Comparison of ENCODE assay signal across 29 mouse cellular contexts in genomic region chr4:86068376-86068775, GRCm38 (mm10).
A peak's percentile ranks its signal among the peaks of the same experiment; 100 is the strongest.
DNase-seq lines count a peak whose midpoint lies in the region; ATAC-seq and TF ChIP-seq lines count a peak whose summit lies in the region.
"Had no signal": no experiment of that assay in that cellular context is flagged by ENCODE, and none has a peak within 500 bp of the region (broad histone marks: within the 10 kb centered on the region; RNA-seq: fewer than 3 reads in every experiment).

No protein-coding gene starts in this region.

- intact Hi-C loops in left cerebral cortex, postnatal 10 days (cut with DNase I), result no loop called here

- H3K9me3 ChIP-seq in hindbrain, embryonic 12.5 days (replicated peaks), result no peaks in the 10 kb centered on the region
- H3K9me3 ChIP-seq in hindbrain, embryonic 16.5 days (ENCODE audit: control insufficient read depth, low read length), result no peaks in the 10 kb centered on the region
- no peaks in the 10 kb centered on the region for H3K9me3 ChIP-seq in midbrain, embryonic 14.5 days (ENCODE audit: control insufficient read depth, low read length)
- H3K9me3 ChIP-seq in midbrain, postnatal 0 days (ENCODE audit: low read length), result no peaks in the 10 kb centered on the region
- H3K9me3 ChIP-seq in neural tube, embryonic 15.5 days (replicated peaks), result no peaks in the 10 kb centered on the region
- H3K9me3 ChIP-seq: embryonic facial prominence, embryonic 13.5 days; forebrain, embryonic 10.5 days; heart, embryonic 13.5 days; lung, embryonic 15.5 days; midbrain, embryonic 12.5 days had no signal

- WGBS in hindbrain, embryonic 12.5 days, result 85% methylated on average over 5 of the region's 5 CpGs
- 83% methylated on average over 5 of the region's 5 CpGs for WGBS in hindbrain, embryonic 16.5 days
- 78% methylated on average over 5 of the region's 5 CpGs for WGBS in midbrain, embryonic 14.5 days
- whole genome bisulfite sequencing in midbrain, postnatal 0 days, result 79% methylated on average over 5 of the region's 5 CpGs
- WGBS in neural tube, embryonic 15.5 days, result 78% methylated on average over 5 of the region's 5 CpGs

- no peak for DNase-seq in midbrain, embryonic 14.5 days
- no peak for DNase-seq in midbrain, postnatal 0 days (ENCODE audit: low spot score)
- peak; percentile 24 for DNase-seq in lung, postnatal 14 days
- DNase-seq in left cerebral cortex, postnatal 10 days (ENCODE audit: extremely low spot score in 1 of 2, low spot score in 2 of 2), result no peak
- no peak for DNase-seq in cerebellum, postnatal 36 days
- DNase-seq: adrenal gland, postnatal 25 days; cerebellum, adult 11-12 months; cerebellum, adult 9-11 months; gastrocnemius, postnatal 36 days; heart, postnatal 10 days; kidney, adult 11 months; kidney, postnatal 14 days; liver; right cerebral cortex, postnatal 25 days; spleen, adult 18-20 months; thymus, adult 18-20 months; thymus, postnatal 25 days had no signal

- no peak for TF ChIP-seq CTCF in midbrain, postnatal 0 days (IDR thresholded peaks at IDR 0.05)

- ATAC-seq in hindbrain, embryonic 12.5 days (ENCODE audit: low FRiP score), result no peak
- ATAC-seq in hindbrain, embryonic 16.5 days, result no peak
- no peak for ATAC-seq in midbrain, embryonic 14.5 days (ENCODE audit: low FRiP score, low TSS enrichment)
- ATAC-seq in midbrain, postnatal 0 days (ENCODE audit: low FRiP score), result no peak
- ATAC-seq in neural tube, embryonic 15.5 days (ENCODE audit: low FRiP score), result no peak
- ATAC-seq: inflammation-experienced regulatory T-cells, adult 6 months had no signal

- peak overlapping the region; percentile 72; the same call in 1 of the 2 replicates for H3K27ac ChIP-seq in hindbrain, embryonic 12.5 days
- H3K27ac ChIP-seq in hindbrain, embryonic 16.5 days (ENCODE audit: low read depth, low read length), result no peak overlapping the region
- H3K27ac ChIP-seq in midbrain, embryonic 14.5 days (replicated peaks; ENCODE audit: low read depth, low read length), result 0 out of 2 replicates have a peak overlapping the region, but pooled peaks have one; percentile 9
- no peak overlapping the region for H3K27ac ChIP-seq in midbrain, postnatal 0 days (ENCODE audit: low read depth, low read length)
- H3K27ac ChIP-seq in neural tube, embryonic 15.5 days (replicated peaks), result 0 out of 2 replicates have a peak overlapping the region, but pooled peaks have one; percentile 37
- H3K27ac ChIP-seq: embryonic facial prominence, embryonic 13.5 days; heart, embryonic 13.5 days; liver, embryonic 14.5 days; lung, embryonic 15.5 days; midbrain, embryonic 12.5 days; stomach, postnatal 0 days had no signal

- H3K4me3 ChIP-seq in hindbrain, embryonic 12.5 days, result no peak overlapping the region
- no peak overlapping the region for H3K4me3 ChIP-seq in hindbrain, embryonic 16.5 days (ENCODE audit: low read length)
- H3K4me3 ChIP-seq in midbrain, embryonic 14.5 days (replicated peaks; ENCODE audit: low read depth, low read length), result no peak overlapping the region
- H3K4me3 ChIP-seq in midbrain, postnatal 0 days (ENCODE audit: low read depth, low read length), result no peak overlapping the region
- no peak overlapping the region for H3K4me3 ChIP-seq in neural tube, embryonic 15.5 days (replicated peaks)
- H3K4me3 ChIP-seq: embryonic facial prominence, embryonic 13.5 days; forebrain, embryonic 10.5 days; heart, embryonic 13.5 days; lung, embryonic 15.5 days; midbrain, embryonic 12.5 days; myocyte had no signal

- H3K36me3 ChIP-seq in hindbrain, embryonic 12.5 days, result no peaks in the 10 kb centered on the region
- no peaks in the 10 kb centered on the region for H3K36me3 ChIP-seq in hindbrain, embryonic 16.5 days (ENCODE audit: control insufficient read depth, insufficient read depth, low read length)
- no peaks in the 10 kb centered on the region for H3K36me3 ChIP-seq in midbrain, embryonic 14.5 days (ENCODE audit: control insufficient read depth, insufficient read depth, low read length)
- H3K36me3 ChIP-seq in midbrain, postnatal 0 days (ENCODE audit: insufficient read depth, low read length), result no peaks in the 10 kb centered on the region
- H3K36me3 ChIP-seq in neural tube, embryonic 15.5 days, result no peaks in the 10 kb centered on the region
- H3K36me3 ChIP-seq: embryonic facial prominence, embryonic 13.5 days; forebrain, embryonic 10.5 days; heart, embryonic 13.5 days; lung, embryonic 15.5 days; midbrain, embryonic 12.5 days had no signal

- H3K27me3 ChIP-seq in hindbrain, embryonic 12.5 days, result no peaks in the 10 kb centered on the region
- H3K27me3 ChIP-seq in hindbrain, embryonic 16.5 days (replicated peaks; ENCODE audit: control insufficient read depth, insufficient read depth, low read length), result no peaks in the 10 kb centered on the region
- H3K27me3 ChIP-seq in midbrain, embryonic 14.5 days (ENCODE audit: control insufficient read depth, insufficient read depth, low read length), result no peaks in the 10 kb centered on the region
- H3K27me3 ChIP-seq in midbrain, postnatal 0 days (ENCODE audit: insufficient read depth, low read length), result no peaks in the 10 kb centered on the region
- no peaks in the 10 kb centered on the region for H3K27me3 ChIP-seq in neural tube, embryonic 15.5 days (replicated peaks)
- H3K27me3 ChIP-seq: embryonic facial prominence, embryonic 13.5 days; heart, embryonic 13.5 days; lung, embryonic 15.5 days; midbrain, embryonic 12.5 days had no signal

- H3K4me2 ChIP-seq in hindbrain, embryonic 12.5 days (replicated peaks), result no peak overlapping the region
- H3K4me2 ChIP-seq in hindbrain, embryonic 16.5 days (ENCODE audit: low read length), result no peak overlapping the region
- no peak overlapping the region for H3K4me2 ChIP-seq in midbrain, embryonic 14.5 days (ENCODE audit: low read length)
- no peak overlapping the region for H3K4me2 ChIP-seq in midbrain, postnatal 0 days (ENCODE audit: low read depth, low read length, poor library complexity, severe bottlenecking)
- no peak overlapping the region for H3K4me2 ChIP-seq in neural tube, embryonic 15.5 days
- H3K4me2 ChIP-seq: embryonic facial prominence, embryonic 13.5 days; heart, embryonic 13.5 days; lung, embryonic 15.5 days; midbrain, embryonic 12.5 days had no signal

- H3K4me1 ChIP-seq in hindbrain, embryonic 12.5 days, result peaks cover 9% of the 10 kb centered on the region; the same call in 1 of the 2 replicates
- H3K4me1 ChIP-seq in hindbrain, embryonic 16.5 days (ENCODE audit: control insufficient read depth, insufficient read depth, low read depth, low read length), result peaks cover 6% of the 10 kb centered on the region
- H3K4me1 ChIP-seq in midbrain, embryonic 14.5 days (ENCODE audit: control insufficient read depth, insufficient read depth, low read length), result peaks cover 9% of the 10 kb centered on the region; the same call in 1 of the 2 replicates
- H3K4me1 ChIP-seq in midbrain, postnatal 0 days (ENCODE audit: insufficient read depth, low read length), result no peaks in the 10 kb centered on the region
- peaks cover 24% of the 10 kb centered on the region for H3K4me1 ChIP-seq in neural tube, embryonic 15.5 days
- H3K4me1 ChIP-seq: lung, embryonic 15.5 days had no signal

- H3K9ac ChIP-seq in hindbrain, embryonic 12.5 days, result no peak overlapping the region
- no peak overlapping the region for H3K9ac ChIP-seq in hindbrain, embryonic 16.5 days (ENCODE audit: low read depth, low read length)
- no peak overlapping the region for H3K9ac ChIP-seq in midbrain, embryonic 14.5 days (replicated peaks; ENCODE audit: low read length)
- H3K9ac ChIP-seq in midbrain, postnatal 0 days (replicated peaks; ENCODE audit: low read length, poor library complexity, severe bottlenecking), result no peak overlapping the region
- no peak overlapping the region for H3K9ac ChIP-seq in neural tube, embryonic 15.5 days (replicated peaks)
- H3K9ac ChIP-seq: embryonic facial prominence, embryonic 13.5 days; heart, embryonic 13.5 days; liver, embryonic 14.5 days; lung, embryonic 15.5 days; midbrain, embryonic 12.5 days had no signal

Comparison
In these comparisons a context has a peak if more than half of its experiments do, and no peak if none do; other contexts are left out.
1. H3K27ac ChIP-seq: peak in hindbrain, embryonic 12.5 days (single experiment), midbrain, embryonic 14.5 days (single experiment) and neural tube, embryonic 15.5 days (single experiment); none in hindbrain, embryonic 16.5 days (single experiment) and midbrain, postnatal 0 days (single experiment).